7 mouse cellular contexts compared by ENCODE assay signal in the genomic region with DNA sequence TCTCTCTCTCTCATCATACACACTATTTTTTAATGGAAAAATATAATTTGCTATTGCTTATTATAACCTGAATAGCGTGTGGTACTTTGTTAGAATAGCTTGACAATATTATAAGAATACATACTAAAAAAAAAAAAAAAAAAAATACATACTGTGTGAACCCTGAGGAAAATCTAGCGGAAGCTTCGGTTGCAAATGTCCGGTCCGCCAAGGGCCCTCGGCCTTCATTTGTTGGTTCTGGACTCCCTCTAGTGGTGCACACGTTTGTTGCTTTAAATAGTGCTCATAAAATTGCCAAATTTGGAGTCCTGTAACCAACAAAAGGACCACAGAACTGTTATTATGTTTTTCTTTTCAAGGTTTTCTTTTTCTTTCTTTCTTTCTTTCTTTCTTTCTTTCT. TPM values are rescaled to one million over a fixed set of nuclear protein-coding genes. Genes with fewer than 3 reads are reported as not detected.
A peak's percentile ranks its signal among the peaks of the same experiment; 100 is the strongest.
DNase-seq lines count a peak whose midpoint lies in the region; ATAC-seq and TF ChIP-seq lines count a peak whose summit lies in the region.

No protein-coding gene starts in this region.

- H3K27ac ChIP-seq in ES-Bruce4 (ENCODE audit: insufficient read depth, low read length), result no peak overlapping the region
- no peak overlapping the region for H3K27ac ChIP-seq in embryonic facial prominence, embryonic 11.5 days (replicated peaks; ENCODE audit: low read depth, low read length)
- no peak overlapping the region for H3K27ac ChIP-seq in lung, postnatal 0 days (ENCODE audit: low read length)

- peak; percentile 55 for DNase-seq in adrenal gland, adult 8-10 months
- DNase-seq in embryonic facial prominence, embryonic 11.5 days (ENCODE audit: low spot score), result peak; percentile 90
- peak; percentile 91 for DNase-seq in heart, adult 8-10 months (ENCODE audit: low spot score)
- DNase-seq in layer of hippocampus, adult 18-20 months (ENCODE audit: low spot score in 2 of 2), result peak; percentile 67 to 95
- peak; percentile 94 for DNase-seq in lung, postnatal 0 days (ENCODE audit: low spot score)
- peak; percentile 85 for DNase-seq in right cerebral cortex, adult 18-20 months

- no peak overlapping the region for H3K4me3 ChIP-seq in ES-Bruce4 (ENCODE audit: low read depth, low read length)
- H3K4me3 ChIP-seq in embryonic facial prominence, embryonic 11.5 days (ENCODE audit: low read depth, low read length), result no peak overlapping the region
- H3K4me3 ChIP-seq in lung, postnatal 0 days (ENCODE audit: low read depth, low read length), result no peak overlapping the region

- peaks cover 3% of the 10 kb centered on the region; the same call in 1 of the 2 replicates for H3K36me3 ChIP-seq in ES-Bruce4 (ENCODE audit: control insufficient read depth, insufficient read depth, low read length, poor library complexity, severe bottlenecking)
- no peaks in the 10 kb centered on the region; the same call in 1 of the 2 replicates for H3K36me3 ChIP-seq in embryonic facial prominence, embryonic 11.5 days (replicated peaks; ENCODE audit: control insufficient read depth, insufficient read depth, low read depth, low read length)
- H3K36me3 ChIP-seq in lung, postnatal 0 days (ENCODE audit: insufficient read depth, low read length), result peaks cover 5% of the 10 kb centered on the region; the same call in 1 of the 2 replicates

- WGBS in embryonic facial prominence, embryonic 11.5 days, result 2% methylated on average over 7 of the region's 7 CpGs
- 0% methylated on average over 7 of the region's 7 CpGs for WGBS in lung, postnatal 0 days

- H3K4me2 ChIP-seq in embryonic facial prominence, embryonic 11.5 days (ENCODE audit: low read depth, low read length), result no peak overlapping the region
- H3K4me2 ChIP-seq in lung, postnatal 0 days (replicated peaks; ENCODE audit: low read depth, low read length), result no peak overlapping the region

- TF ChIP-seq EP300 in ES-Bruce4 (IDR thresholded peaks at IDR 0.05; ENCODE audit: insufficient read depth, low read depth, low read length), result no peak
- TF ChIP-seq EP300 in lung, postnatal 0 days (IDR thresholded peaks at IDR 0.05), result no peak

- no peak for ATAC-seq in embryonic facial prominence, embryonic 11.5 days (replicated peaks; ENCODE audit: insufficient number of reproducible peaks, low FRiP score, low TSS enrichment, low read depth)
- peak; percentile 29; the same call in 1 of the 2 replicates for ATAC-seq in lung, postnatal 0 days

- no peaks in the 10 kb centered on the region for H3K9me3 ChIP-seq in ES-Bruce4 (replicated peaks; ENCODE audit: control insufficient read depth, insufficient read depth, low read length, poor library complexity, severe bottlenecking)
- H3K9me3 ChIP-seq in embryonic facial prominence, embryonic 11.5 days (replicated peaks; ENCODE audit: control insufficient read depth, low read length), result no peaks in the 10 kb centered on the region
- H3K9me3 ChIP-seq in lung, postnatal 0 days (ENCODE audit: low read length), result no peaks in the 10 kb centered on the region

- H3K9ac ChIP-seq in ES-Bruce4 (ENCODE audit: low read depth, poor library complexity, severe bottlenecking), result no peak overlapping the region
- H3K9ac ChIP-seq in embryonic facial prominence, embryonic 11.5 days (replicated peaks; ENCODE audit: low read length), result no peak overlapping the region
- no peak overlapping the region for H3K9ac ChIP-seq in lung, postnatal 0 days (replicated peaks; ENCODE audit: low read depth)

- no peaks in the 10 kb centered on the region for H3K4me1 ChIP-seq in ES-Bruce4 (ENCODE audit: control insufficient read depth, insufficient read depth, low read length)
- no peaks in the 10 kb centered on the region for H3K4me1 ChIP-seq in embryonic facial prominence, embryonic 11.5 days (ENCODE audit: control insufficient read depth, insufficient read depth, low read length)
- no peaks in the 10 kb centered on the region for H3K4me1 ChIP-seq in lung, postnatal 0 days (ENCODE audit: insufficient read depth, low read depth, low read length)

- no peak for TF ChIP-seq POLR2A in ES-Bruce4 (IDR thresholded peaks at IDR 0.05; ENCODE audit: insufficient read depth, low read length)

- TF ChIP-seq CTCF in ES-Bruce4 (IDR thresholded peaks at IDR 0.05; ENCODE audit: low read depth, low read length), result peak; percentile 64
- TF ChIP-seq CTCF in lung, postnatal 0 days (IDR thresholded peaks at IDR 0.05), result peak; percentile 87

- H3K27me3 ChIP-seq in ES-Bruce4 (ENCODE audit: control insufficient read depth, insufficient read depth, low read length, poor library complexity, severe bottlenecking), result no peaks in the 10 kb centered on the region
- no peaks in the 10 kb centered on the region for H3K27me3 ChIP-seq in embryonic facial prominence, embryonic 11.5 days (ENCODE audit: control insufficient read depth, insufficient read depth, low read length)
- no peaks in the 10 kb centered on the region for H3K27me3 ChIP-seq in lung, postnatal 0 days (replicated peaks; ENCODE audit: insufficient read depth, low read length)

RNA-seq across cellular contexts. Expression of a gene that starts 7.8 kb away (rescaled TPM):
- 15.8 and 16.3 TPM in 2 replicates for polyA plus RNA-seq in ES-Bruce4 (2011; ENCODE audit: insufficient read depth, insufficient read length, low read depth, missing spikeins)
- 1 to 10 TPM; 1.2 to 5.6 (median 1.9) TPM for total RNA-seq in adrenal gland, adult 8-10 months (2022)
- polyA plus RNA-seq in embryonic facial prominence, embryonic 11.5 days (2014; fragmentation: Nextera tagmentation; extraction: Ambion mirVana), result not detected in 2 replicates
- under 1 TPM; 0.46 to 0.97 (median 0.65) TPM for total RNA-seq in heart, adult 8-10 months (2022)
- total RNA-seq in layer of hippocampus, adult 18-20 months (2021), result under 1 TPM in 1 of 2 experiments, not detected in 1; 0.59 TPM
- polyA plus RNA-seq in lung, postnatal 0 days (2015; fragmentation: Nextera tagmentation; extraction: Ambion mirVana), result 1.3 and 2.6 TPM in 2 replicates

RNA-seq across cellular contexts. Expression of a gene that starts 17.9 kb away (rescaled TPM):
- 4.2 and 5.9 TPM in 2 replicates for polyA plus RNA-seq in ES-Bruce4 (2011; ENCODE audit: insufficient read depth, insufficient read length, low read depth, missing spikeins)
- total RNA-seq in adrenal gland, adult 8-10 months (2022), result 10 to 100 TPM in 1 of 4 experiments, 1 to 10 TPM in 3; 5.3 to 10.8 (median 7.5) TPM
- polyA plus RNA-seq in embryonic facial prominence, embryonic 11.5 days (2014; fragmentation: Nextera tagmentation; extraction: Ambion mirVana), result 10.4 and 12.2 TPM in 2 replicates
- total RNA-seq in heart, adult 8-10 months (2022), result 1 to 10 TPM; 2.4 to 3.9 (median 2.6) TPM
- total RNA-seq in layer of hippocampus, adult 18-20 months (2021), result 10 to 100 TPM; 85.0 TPM
- polyA plus RNA-seq in lung, postnatal 0 days (2015; fragmentation: Nextera tagmentation; extraction: Ambion mirVana), result 3.0 and 3.7 TPM in 2 replicates

Comparison
In these comparisons a context has a peak if more than half of its experiments do, and no peak if none do; other contexts are left out.
1. RNA of a gene that starts 17.9 kb away (total RNA-seq): 85.0 TPM in layer of hippocampus, adult 18-20 months; 5.3 to 10.8 TPM in adrenal gland, adult 8-10 months and 2.4 to 3.9 TPM in heart, adult 8-10 months; every median in the first group is over 4 times any median in the second.
2. Peak in every context shown above with its lines, with median percentiles within 50 percentile points of each other: DNase-seq.